Mouse (Mus musculus) left cerebral cortex, adult 9 months (tissue): Measurements from ENCODE around the gene Cluh.
A peak's percentile ranks its signal among the peaks of the same experiment; 100 is the strongest.

Experiments used
- DNase-seq, 2 experiments: peaks; one replicate each; pipeline ENCODE4 v3.0.0; 2022; ENCODE audit warnings: low spot score in 2 of 2

Cluh gene

DNA sequence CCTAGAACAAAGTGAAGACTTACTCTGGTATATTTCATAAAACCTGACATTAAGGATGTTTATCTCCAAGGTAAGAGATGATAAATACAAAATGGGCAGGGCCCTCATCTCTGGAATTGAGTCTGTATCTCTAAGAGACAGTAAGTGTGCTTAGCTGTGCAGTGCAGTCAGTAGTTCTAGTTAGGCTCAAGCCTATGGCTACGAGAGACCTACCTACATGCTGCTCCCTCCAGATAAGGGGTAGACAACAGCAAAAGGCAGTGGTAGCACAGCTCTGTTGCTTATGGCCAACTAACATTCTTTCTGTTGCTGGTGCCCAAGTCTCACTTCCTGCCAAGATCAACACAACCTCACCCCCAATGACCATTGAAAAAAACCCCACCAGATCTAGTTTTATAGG, 24.3 kb downstream of the Cluh start:
- DNase-seq = no peak

DNA sequence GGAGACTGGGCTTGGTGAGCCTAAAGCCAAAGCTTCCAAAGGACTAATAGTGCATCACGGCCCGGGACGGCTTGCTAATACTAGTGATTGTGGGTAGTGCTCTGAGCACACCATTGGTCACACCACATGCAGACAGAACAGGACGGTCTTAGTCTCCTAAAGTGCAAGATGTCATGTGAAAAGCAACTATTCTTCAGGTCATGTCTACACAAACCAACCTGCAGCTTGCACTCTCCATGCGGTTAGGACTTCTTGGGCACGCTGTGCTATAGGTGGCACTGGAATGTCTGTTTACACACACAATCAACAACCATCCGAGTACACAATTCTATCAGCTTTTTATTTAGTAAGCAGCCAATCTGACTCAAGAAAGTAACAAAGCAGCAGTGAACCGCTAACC, 25.4 kb downstream of the Cluh start:
- no peak for DNase-seq

DNA sequence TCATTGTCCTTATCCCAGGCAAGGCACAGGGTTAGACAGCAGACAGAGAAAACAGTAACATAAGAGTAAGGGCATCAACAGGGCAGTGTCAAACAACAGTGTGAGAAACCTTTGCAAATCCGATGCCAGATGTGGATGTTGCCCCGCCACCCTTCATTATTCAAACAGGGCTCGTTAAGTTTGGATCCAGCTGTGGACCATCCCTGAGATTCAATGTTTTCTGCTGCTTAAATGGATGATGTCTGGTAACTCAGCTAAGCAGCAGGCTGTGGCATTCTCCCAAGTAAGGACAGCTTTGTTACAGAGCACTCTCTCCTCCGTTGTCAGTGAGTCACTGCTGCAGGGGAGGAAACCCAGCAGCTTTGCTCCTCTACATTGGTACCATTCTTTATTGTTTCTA, 25.9 kb downstream of the Cluh start:
- DNase-seq = peak in 1 of 2 experiments; percentile 60

DNA sequence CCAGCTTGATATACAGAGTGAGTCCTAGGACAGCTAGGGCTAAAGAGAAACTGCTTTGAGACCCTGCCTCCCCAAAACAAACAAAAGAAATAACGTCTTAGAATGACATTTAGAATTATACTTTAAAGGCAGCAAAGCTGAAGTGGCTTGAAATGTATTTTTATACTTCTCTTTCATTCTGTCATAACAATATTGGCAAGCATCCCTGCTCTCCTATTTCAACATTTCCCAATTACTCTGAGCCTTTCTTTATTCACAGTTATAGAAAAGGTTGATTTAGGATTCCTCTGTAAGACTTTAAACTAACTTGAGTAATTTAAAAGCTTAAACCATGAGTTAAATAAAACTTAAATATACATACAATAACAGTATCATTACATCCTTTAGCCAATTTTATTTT, 42.9 kb downstream of the Cluh start:
- no peak for DNase-seq

DNA sequence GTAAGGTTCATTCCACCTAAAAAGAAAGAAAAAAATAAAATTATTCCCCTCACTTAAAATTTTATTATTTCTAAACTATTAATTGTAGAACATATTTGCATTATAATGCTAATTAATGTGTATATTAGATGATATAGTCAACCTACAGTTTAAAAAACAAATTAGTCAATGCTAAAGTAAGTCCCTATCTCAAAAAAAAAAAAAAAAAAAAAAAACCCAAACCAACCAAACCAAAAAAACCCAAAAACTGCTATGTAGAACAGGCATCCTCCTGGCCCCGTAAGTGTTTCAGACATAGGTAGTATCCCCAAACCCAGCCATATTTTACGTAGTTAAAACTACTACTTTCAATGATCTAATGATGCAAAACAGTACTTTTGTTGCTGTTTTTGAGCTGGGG, 50.2 kb downstream of the Cluh start:
- DNase-seq = no peak

DNA sequence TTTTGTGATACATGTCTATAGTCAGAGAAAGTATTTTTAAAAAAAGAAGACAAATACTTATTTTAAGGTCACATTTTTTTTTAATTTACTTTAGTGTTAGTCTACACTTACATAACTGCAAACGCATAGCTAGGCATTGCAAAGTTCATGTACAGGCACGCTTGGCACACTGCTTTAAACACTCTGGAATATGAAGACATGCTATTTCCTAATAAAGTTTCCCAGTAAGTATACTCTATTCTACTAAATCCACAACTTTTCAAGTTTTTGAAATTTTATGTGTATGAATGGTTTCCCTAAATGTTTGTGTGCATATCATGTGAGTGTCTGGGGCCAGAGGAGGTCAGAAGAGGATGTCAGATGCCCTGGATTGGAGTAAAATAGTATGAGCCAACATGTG, 54.8 kb downstream of the Cluh start:
- no peak for DNase-seq

DNA sequence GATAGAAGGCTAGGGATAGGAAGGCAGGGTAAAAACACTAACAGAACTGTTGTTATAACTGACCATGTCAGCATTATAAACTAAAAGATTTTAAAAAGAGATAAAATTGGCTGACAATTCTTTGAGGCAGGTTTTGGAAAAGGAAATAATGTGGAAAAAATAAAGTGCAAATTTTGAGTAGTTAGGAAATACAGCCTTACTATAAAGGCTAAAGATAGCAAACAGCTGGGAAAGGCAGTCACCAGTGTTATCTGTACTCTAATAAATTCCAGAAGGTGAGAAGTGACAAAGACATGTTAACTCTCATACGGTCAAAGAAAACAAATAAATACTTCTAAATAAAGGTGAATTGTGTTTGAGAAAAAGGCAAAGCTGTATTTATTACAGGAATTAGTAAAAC, 59.5 kb downstream of the Cluh start:
- no peak for DNase-seq

DNA sequence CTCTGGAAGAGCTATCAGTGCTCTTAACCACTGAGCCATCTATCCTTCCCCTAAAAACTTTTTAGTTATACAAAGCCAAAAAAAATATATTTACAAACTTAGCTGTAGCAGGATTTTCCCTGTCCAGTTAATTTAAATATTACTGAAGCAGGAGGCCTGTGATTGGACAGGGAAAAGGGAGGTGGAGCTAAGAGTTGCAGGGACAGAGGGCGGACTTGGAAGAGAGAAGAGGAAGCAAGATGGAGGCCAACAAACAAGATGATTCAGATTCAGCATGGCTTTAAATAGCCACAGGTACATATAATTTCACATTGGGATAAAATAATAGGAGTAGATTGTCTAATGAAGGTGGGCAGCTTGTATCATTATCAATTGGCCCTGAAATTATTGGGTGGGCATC, 61.4 kb downstream of the Cluh start:
- no peak for DNase-seq

DNA sequence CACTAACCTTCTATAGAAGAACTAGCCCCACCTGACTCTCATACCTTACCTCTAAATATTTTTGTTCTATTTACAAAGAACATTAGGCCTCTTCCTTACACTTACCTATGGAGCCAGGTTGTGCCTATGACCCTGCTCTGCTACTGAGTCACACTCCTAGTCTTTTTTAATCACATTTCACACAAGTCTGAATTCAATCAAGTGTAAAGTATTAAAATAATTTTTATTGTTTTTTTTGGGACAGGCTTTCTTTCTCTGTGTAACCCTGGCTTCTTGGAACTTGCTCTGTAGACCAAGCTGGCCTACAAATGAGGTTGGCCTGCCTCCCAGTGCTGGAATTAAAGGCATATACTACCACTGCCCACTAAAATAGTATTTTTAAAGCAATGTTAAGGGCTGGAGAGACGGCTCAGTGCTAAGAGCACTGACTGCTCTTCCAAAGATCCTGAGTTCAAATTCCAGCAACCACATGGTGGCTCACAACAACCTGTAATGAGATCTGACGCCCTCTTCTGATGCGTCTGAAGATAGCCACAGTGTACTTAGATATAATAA, 66.8 kb downstream of the Cluh start:
- peak in 1 of 2 experiments; percentile 11 for DNase-seq
